Mouse (Mus musculus): ENCODE results near the gene Cdc42se1. TPM values are rescaled to one million over a fixed set of nuclear protein-coding genes. Genes with fewer than 3 reads are reported as not detected.

Gene Cdc42se1
- polyA plus RNA-seq, 1 experiment from 2014 or later = 51.6 TPM

Other genes starting within 250 kb of the Cdc42se1 start
- gene Zfp687, start 213.3 kb upstream of the Cdc42se1 start, polyA plus RNA-seq (2015; fragmentation: Nextera tagmentation; extraction: Ambion mirVana) = 14.3 and 17.4 TPM in 2 replicates
- 198 and 214 TPM in 2 replicates for gene Psmd4, start 186.1 kb upstream of the Cdc42se1 start, polyA plus RNA-seq (2015; fragmentation: Nextera tagmentation; extraction: Ambion mirVana)
- 16.4 and 17.5 TPM in 2 replicates for gene Pip5k1a, start 121.8 kb upstream of the Cdc42se1 start, polyA plus RNA-seq (2015; fragmentation: Nextera tagmentation; extraction: Ambion mirVana)
- gene Vps72, start 117.7 kb upstream of the Cdc42se1 start, polyA plus RNA-seq (2015; fragmentation: Nextera tagmentation; extraction: Ambion mirVana) = 98.9 and 100.0 TPM in 2 replicates
- gene Tmod4, start 104.3 kb upstream of the Cdc42se1 start, polyA plus RNA-seq (2015; fragmentation: Nextera tagmentation; extraction: Ambion mirVana) = 0.82 and 1.4 TPM in 2 replicates
- 51.7 and 54.2 TPM in 2 replicates for gene Scnm1, start 94.7 kb upstream of the Cdc42se1 start, polyA plus RNA-seq (2015; fragmentation: Nextera tagmentation; extraction: Ambion mirVana)
- 8.8 and 9.8 TPM in 2 replicates for gene Lysmd1, start 94.6 kb upstream of the Cdc42se1 start, polyA plus RNA-seq (2015; fragmentation: Nextera tagmentation; extraction: Ambion mirVana)
- 2.1 and 2.8 TPM in 2 replicates for gene Tnfaip8l2, start 86.4 kb upstream of the Cdc42se1 start, polyA plus RNA-seq (2015; fragmentation: Nextera tagmentation; extraction: Ambion mirVana)
- gene Sema6c, start 68.3 kb upstream of the Cdc42se1 start, polyA plus RNA-seq (2015; fragmentation: Nextera tagmentation; extraction: Ambion mirVana) = 2.9 and 3.0 TPM in 2 replicates
- 5.1 and 5.4 TPM in 2 replicates for gene Gabpb2, start 10.8 kb upstream of the Cdc42se1 start, polyA plus RNA-seq (2015; fragmentation: Nextera tagmentation; extraction: Ambion mirVana)
- 11.0 and 11.5 TPM in 2 replicates for gene Mllt11, start 3.4 kb downstream of the Cdc42se1 start, polyA plus RNA-seq (2015; fragmentation: Nextera tagmentation; extraction: Ambion mirVana)
- gene Gm128, start 12.9 kb downstream of the Cdc42se1 start, polyA plus RNA-seq (2015; fragmentation: Nextera tagmentation; extraction: Ambion mirVana) = 0.24 and 0.37 TPM in 2 replicates
- gene Bnipl, start 22.5 kb downstream of the Cdc42se1 start, polyA plus RNA-seq (2015; fragmentation: Nextera tagmentation; extraction: Ambion mirVana) = 0.23 and 0.24 TPM in 2 replicates
- gene Mindy1, start 52.6 kb downstream of the Cdc42se1 start, polyA plus RNA-seq (2015; fragmentation: Nextera tagmentation; extraction: Ambion mirVana) = 24.3 TPM in 2 replicates
- 24.5 and 26.0 TPM in 2 replicates for gene Prune1, start 53.3 kb downstream of the Cdc42se1 start, polyA plus RNA-seq (2015; fragmentation: Nextera tagmentation; extraction: Ambion mirVana)
- 0.90 and 1.1 TPM in 2 replicates for gene Anxa9, start 78.4 kb downstream of the Cdc42se1 start, polyA plus RNA-seq (2015; fragmentation: Nextera tagmentation; extraction: Ambion mirVana)
- 128 and 140 TPM in 2 replicates for gene Cers2, start 86.1 kb downstream of the Cdc42se1 start, polyA plus RNA-seq (2015; fragmentation: Nextera tagmentation; extraction: Ambion mirVana)
- gene Setdb1, start 128.5 kb downstream of the Cdc42se1 start, polyA plus RNA-seq (2015; fragmentation: Nextera tagmentation; extraction: Ambion mirVana) = 20.1 and 21.2 TPM in 2 replicates
- gene 4930558C23Rik, start 174.1 kb downstream of the Cdc42se1 start, polyA plus RNA-seq (2015; fragmentation: Nextera tagmentation; extraction: Ambion mirVana) = not detected in 2 replicates
- gene Arnt, start 205.7 kb downstream of the Cdc42se1 start, polyA plus RNA-seq (2015; fragmentation: Nextera tagmentation; extraction: Ambion mirVana) = 28.6 and 28.7 TPM in 2 replicates

Measured in heart, embryonic 13.5 days (tissue).